Mouse (Mus musculus): ENCODE data around the gene Gatc. TPM values are rescaled to one million over a fixed set of nuclear protein-coding genes. Genes with fewer than 3 reads are reported as not detected.

The Gatc gene
- polyA plus RNA-seq, 1 experiment from 2014 or later: 27.5 TPM

GRCm38 (mm10) chr5:115362216-115362615, 21.2 kb upstream of the Gatc start:
- H3K9me3 ChIP-seq (ENCODE audit: control insufficient read depth, low read length): no peaks in the 10 kb centered on the region
- no peak for ATAC-seq (ENCODE audit: low read depth)
- no peaks in the 10 kb centered on the region for H3K4me1 ChIP-seq (replicated peaks; ENCODE audit: control insufficient read depth, insufficient read depth, low read length)
- 36% methylated on average over 7 of the region's 7 CpGs for WGBS
- H3K4me2 ChIP-seq (ENCODE audit: low read depth, low read length): no peak overlapping the region
- H3K9ac ChIP-seq (ENCODE audit: low read length): no peak overlapping the region
- no peak overlapping the region for H3K4me3 ChIP-seq (ENCODE audit: low read length)
- H3K36me3 ChIP-seq (ENCODE audit: control insufficient read depth, insufficient read depth, low read length): no peaks in the 10 kb centered on the region
- H3K27ac ChIP-seq (ENCODE audit: low read length): no peak overlapping the region
- H3K27me3 ChIP-seq (ENCODE audit: control insufficient read depth, insufficient read depth, low read depth, low read length): no peaks in the 10 kb centered on the region

GRCm38 (mm10) chr5:115359851-115360372, 18.9 kb upstream of the Gatc start:
- Histone ChIP-seq H3K27ac (ENCODE audit: low read length) (no peak overlapping the region), H3K4me1 (replicated peaks; ENCODE audit: control insufficient read depth, insufficient read depth, low read length) (no peaks in the 10 kb centered on the region), H3K9ac (ENCODE audit: low read length) (no peak overlapping the region), H3K4me3 (ENCODE audit: low read length) (no peak overlapping the region), H3K27me3 (ENCODE audit: control insufficient read depth, insufficient read depth, low read depth, low read length) (no peaks in the 10 kb centered on the region), H3K9me3 (ENCODE audit: control insufficient read depth, low read length) (no peaks in the 10 kb centered on the region), H3K36me3 (ENCODE audit: control insufficient read depth, insufficient read depth, low read length) (no peaks in the 10 kb centered on the region), H3K4me2 (ENCODE audit: low read depth, low read length) (no peak overlapping the region)
- ATAC-seq (ENCODE audit: low read depth): no peak
- WGBS: 47% methylated on average over 5 of the region's 5 CpGs

- Histone ChIP-seq H3K27ac (ENCODE audit: low read length) (no peak overlapping the region), H3K9me3 (ENCODE audit: control insufficient read depth, low read length) (no peaks in the 10 kb centered on the region), H3K9ac (ENCODE audit: low read length) (no peak overlapping the region), H3K4me1 (replicated peaks; ENCODE audit: control insufficient read depth, insufficient read depth, low read length) (no peaks in the 10 kb centered on the region), H3K27me3 (ENCODE audit: control insufficient read depth, insufficient read depth, low read depth, low read length) (no peaks in the 10 kb centered on the region), H3K4me2 (ENCODE audit: low read depth, low read length) (no peak overlapping the region), H3K36me3 (ENCODE audit: control insufficient read depth, insufficient read depth, low read length) (no peaks in the 10 kb centered on the region), H3K4me3 (ENCODE audit: low read length) (no peak overlapping the region)
- ATAC-seq (ENCODE audit: low read depth): no peak
- WGBS: 83% methylated on average over 8 of the region's 8 CpGs
These were observed 18.5 kb upstream of the Gatc start for GRCm38 (mm10) chr5:115359438-115359837.

- Histone ChIP-seq H3K27ac (ENCODE audit: low read length) (no peak overlapping the region), H3K9me3 (ENCODE audit: control insufficient read depth, low read length) (no peaks in the 10 kb centered on the region), H3K4me1 (replicated peaks; ENCODE audit: control insufficient read depth, insufficient read depth, low read length) (no peaks in the 10 kb centered on the region), H3K4me3 (ENCODE audit: low read length) (no peak overlapping the region), H3K9ac (ENCODE audit: low read length) (no peak overlapping the region), H3K27me3 (ENCODE audit: control insufficient read depth, insufficient read depth, low read depth, low read length) (no peaks in the 10 kb centered on the region), H3K36me3 (ENCODE audit: control insufficient read depth, insufficient read depth, low read length) (no peaks in the 10 kb centered on the region), H3K4me2 (ENCODE audit: low read depth, low read length) (no peak overlapping the region)
- 2% methylated on average over 12 of the region's 12 CpGs for WGBS
- peak; percentile 81; the same call in 1 of the 2 replicates for ATAC-seq (ENCODE audit: low read depth)
These were observed 17.9 kb upstream of the Gatc start for GRCm38 (mm10) chr5:115358872-115359271.

GRCm38 (mm10) chr5:115355070-115355469, 14.1 kb upstream of the Gatc start:
- no peaks in the 10 kb centered on the region for H3K27me3 ChIP-seq (ENCODE audit: control insufficient read depth, insufficient read depth, low read depth, low read length)
- H3K9ac ChIP-seq (ENCODE audit: low read length): no peak overlapping the region
- WGBS: 36% methylated on average over 13 of the region's 13 CpGs
- no peak overlapping the region for H3K27ac ChIP-seq (ENCODE audit: low read length)
- peaks cover 3% of the 10 kb centered on the region; the same call in 1 of the 2 replicates for H3K9me3 ChIP-seq (ENCODE audit: control insufficient read depth, low read length)
- H3K4me1 ChIP-seq (replicated peaks; ENCODE audit: control insufficient read depth, insufficient read depth, low read length): no peaks in the 10 kb centered on the region
- no peaks in the 10 kb centered on the region for H3K36me3 ChIP-seq (ENCODE audit: control insufficient read depth, insufficient read depth, low read length)
- H3K4me2 ChIP-seq (ENCODE audit: low read depth, low read length): no peak overlapping the region
- H3K4me3 ChIP-seq (ENCODE audit: low read length): no peak overlapping the region
- ATAC-seq (ENCODE audit: low read depth): no peak

GRCm38 (mm10) chr5:115351348-115351747, 10.4 kb upstream of the Gatc start:
- Histone ChIP-seq H3K9ac (ENCODE audit: low read length) (no peak overlapping the region), H3K4me3 (ENCODE audit: low read length) (no peak overlapping the region), H3K9me3 (ENCODE audit: control insufficient read depth, low read length) (peaks cover 3% of the 10 kb centered on the region; the same call in 1 of the 2 replicates), H3K27me3 (ENCODE audit: control insufficient read depth, insufficient read depth, low read depth, low read length) (no peaks in the 10 kb centered on the region), H3K4me2 (ENCODE audit: low read depth, low read length) (no peak overlapping the region), H3K4me1 (replicated peaks; ENCODE audit: control insufficient read depth, insufficient read depth, low read length) (peaks cover 13% of the 10 kb centered on the region), H3K27ac (ENCODE audit: low read length) (no peak overlapping the region), H3K36me3 (ENCODE audit: control insufficient read depth, insufficient read depth, low read length) (peaks cover under 1% of the 10 kb centered on the region; the same call in 1 of the 2 replicates)
- WGBS: 74% methylated on average over 5 of the region's 5 CpGs
- no peak for ATAC-seq (ENCODE audit: low read depth)

GRCm38 (mm10) chr5:115349225-115349555, 8.2 kb upstream of the Gatc start:
- H3K4me2 ChIP-seq (ENCODE audit: low read depth, low read length): peak overlapping the region; percentile 69
- H3K27ac ChIP-seq (ENCODE audit: low read length): peak overlapping the region; percentile 72
- peak overlapping the region; percentile 92 for H3K4me3 ChIP-seq (ENCODE audit: low read length)
- H3K4me1 ChIP-seq (replicated peaks; ENCODE audit: control insufficient read depth, insufficient read depth, low read length): peaks cover 13% of the 10 kb centered on the region
- H3K27me3 ChIP-seq (ENCODE audit: control insufficient read depth, insufficient read depth, low read depth, low read length): no peaks in the 10 kb centered on the region
- under 1% methylated on average over 18 of the region's 18 CpGs for WGBS
- peaks cover 3% of the 10 kb centered on the region; the same call in 1 of the 2 replicates for H3K9me3 ChIP-seq (ENCODE audit: control insufficient read depth, low read length)
- peaks cover 16% of the 10 kb centered on the region for H3K36me3 ChIP-seq (ENCODE audit: control insufficient read depth, insufficient read depth, low read length)
- ATAC-seq (ENCODE audit: low read depth): peak; percentile 19; the same call in 1 of the 2 replicates
- H3K9ac ChIP-seq (ENCODE audit: low read length): peak overlapping the region; percentile 92

- under 1% methylated on average over 65 of the region's 74 CpGs for WGBS
- Histone ChIP-seq H3K36me3 (ENCODE audit: control insufficient read depth, insufficient read depth, low read length) (peaks cover 21% of the 10 kb centered on the region), H3K4me2 (ENCODE audit: low read depth, low read length) (peak within 1 kb of the TSS; percentile 91), H3K27ac (ENCODE audit: low read length) (peak within 1 kb of the TSS; percentile 72), H3K9me3 (ENCODE audit: control insufficient read depth, low read length) (peaks cover 3% of the 10 kb centered on the region; the same call in 1 of the 2 replicates), H3K4me3 (ENCODE audit: low read length) (peak within 1 kb of the TSS; percentile 92), H3K27me3 (ENCODE audit: control insufficient read depth, insufficient read depth, low read depth, low read length) (no peaks in the 10 kb centered on the region), H3K9ac (ENCODE audit: low read length) (peak within 1 kb of the TSS; percentile 92), H3K4me1 (replicated peaks; ENCODE audit: control insufficient read depth, insufficient read depth, low read length) (peaks cover 13% of the 10 kb centered on the region)
- ATAC-seq (ENCODE audit: low read depth): peak; percentile 97
These were observed 7.7 kb upstream of the Gatc start, which contains the start of gene Cox6a1 for GRCm38 (mm10) chr5:115348546-115349224. TSS of gene Cox6a1 (minus strand) at chr5:115348981.

- Histone ChIP-seq H3K4me2 (ENCODE audit: low read depth, low read length) (peak overlapping the region; percentile 91), H3K9ac (ENCODE audit: low read length) (peak overlapping the region; percentile 92), H3K36me3 (ENCODE audit: control insufficient read depth, insufficient read depth, low read length) (peaks cover 30% of the 10 kb centered on the region), H3K27me3 (ENCODE audit: control insufficient read depth, insufficient read depth, low read depth, low read length) (no peaks in the 10 kb centered on the region), H3K9me3 (ENCODE audit: control insufficient read depth, low read length) (peaks cover 3% of the 10 kb centered on the region; the same call in 1 of the 2 replicates), H3K27ac (ENCODE audit: low read length) (no peak overlapping the region), H3K4me1 (replicated peaks; ENCODE audit: control insufficient read depth, insufficient read depth, low read length) (peaks cover 13% of the 10 kb centered on the region), H3K4me3 (ENCODE audit: low read length) (peak overlapping the region; percentile 92)
- WGBS: 1% methylated on average over 5 of the region's 5 CpGs
- ATAC-seq (ENCODE audit: low read depth): peak; percentile 42
These were observed 6.6 kb upstream of the Gatc start for GRCm38 (mm10) chr5:115347564-115347963.

Measured in lung, embryonic 16.5 days (tissue).